Mouse (Mus musculus): ENCODE results near the gene Cib3.
A peak's percentile ranks its signal among the peaks of the same experiment; 100 is the strongest.

Gene Cib3

DNA sequence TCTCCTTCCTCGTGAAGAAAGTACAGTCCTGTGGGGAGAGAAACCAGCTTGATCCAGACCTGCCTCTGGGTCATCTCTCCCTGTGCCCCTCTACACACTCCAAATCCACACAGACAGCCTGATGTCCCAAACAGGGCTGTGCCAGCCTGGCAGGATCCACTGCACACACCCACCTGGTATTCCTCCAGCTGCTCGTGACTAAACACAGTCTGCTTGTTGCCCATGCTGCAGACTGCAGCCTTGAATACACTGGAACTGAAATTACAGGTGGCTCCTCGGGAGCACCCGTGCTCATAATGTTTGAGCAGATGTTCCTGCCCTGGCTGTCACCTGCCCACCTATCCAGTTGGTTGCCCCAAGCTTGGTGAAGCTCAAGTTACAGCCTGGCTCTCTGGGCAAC is at the start of gene Cib3:
Gene Cib3 (minus strand): TSS at position 87 of the 400 bp plus-strand sequence.
- no peak for DNase-seq

DNA sequence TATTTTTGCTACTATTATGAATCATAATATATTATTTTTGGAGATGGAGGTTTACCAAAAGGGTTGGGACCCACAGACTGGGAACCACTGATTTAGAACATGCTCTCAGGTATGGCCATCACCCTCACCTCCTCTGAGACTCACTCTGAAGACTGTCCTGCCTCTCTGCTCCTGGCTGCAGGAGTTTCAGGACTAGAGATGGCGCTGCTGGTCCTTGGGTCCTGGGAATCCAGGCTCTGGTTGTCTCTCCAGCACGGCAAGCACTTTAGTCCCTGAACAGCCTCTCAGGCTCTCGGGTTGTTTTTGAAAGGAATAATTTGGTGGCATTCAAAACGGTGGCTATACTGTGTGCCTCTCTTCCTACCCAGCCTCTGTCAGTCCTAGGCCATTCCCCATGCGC is 49.2 kb upstream of the Cib3 start:
- DNase-seq: no peak

DNA sequence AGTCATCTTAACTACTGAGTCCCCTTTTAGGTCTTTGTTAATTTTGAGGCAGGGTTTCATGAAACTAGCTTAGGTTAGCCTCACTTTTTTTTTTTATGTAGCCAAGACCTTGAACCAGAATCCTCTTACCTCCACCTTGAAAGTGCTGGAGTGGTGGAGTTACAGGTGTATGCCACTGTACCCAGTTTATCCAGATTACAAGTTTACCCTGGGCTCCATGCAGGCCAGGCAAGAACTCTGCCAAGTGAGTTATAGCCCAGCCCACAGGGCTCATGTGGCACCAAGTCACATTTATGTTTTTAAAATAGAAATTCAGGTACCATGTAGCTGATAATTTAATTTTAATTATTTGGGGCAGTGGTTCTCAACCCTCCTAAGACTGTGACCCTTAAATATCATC is 48.8 kb upstream of the Cib3 start:
- no peak for DNase-seq

DNA sequence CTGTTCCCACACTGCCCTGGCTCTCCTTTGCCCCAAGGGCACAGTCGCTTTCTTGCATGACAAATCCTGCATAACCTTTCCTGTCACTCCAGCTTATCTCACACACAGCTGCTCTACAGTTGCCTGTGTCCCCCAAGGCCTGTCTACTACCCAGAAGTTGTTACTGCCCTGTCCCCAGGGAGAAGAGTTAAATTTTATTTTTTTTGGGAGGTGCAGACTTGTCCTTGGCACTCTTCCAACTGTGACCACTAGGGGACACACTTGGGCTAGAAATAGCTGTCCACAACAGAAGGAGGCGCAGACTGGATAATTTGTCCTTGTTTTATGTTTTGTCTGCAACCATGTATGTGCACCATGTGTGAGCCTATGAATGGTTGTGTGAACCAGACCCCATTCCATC is 48.4 kb upstream of the Cib3 start:
- DNase-seq: no peak

DNA sequence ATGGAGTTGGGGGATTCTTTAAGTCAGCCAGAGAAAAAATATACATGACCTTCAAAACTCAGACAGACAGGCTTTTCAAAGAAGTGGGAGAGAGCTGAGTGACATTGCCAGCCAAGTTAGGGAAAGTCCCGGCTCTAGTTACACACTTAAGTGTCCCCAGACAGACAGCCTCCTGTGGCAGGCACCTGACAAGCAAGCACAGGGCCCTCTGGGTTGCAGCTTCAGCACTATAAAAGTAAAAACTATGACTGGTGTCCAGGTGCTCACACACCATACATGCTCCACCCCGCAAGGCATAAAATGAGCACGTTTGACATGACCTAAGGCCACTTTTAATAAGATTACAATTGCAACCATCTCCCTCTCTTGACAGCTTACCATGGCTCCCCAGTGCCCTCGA is 47.9 kb upstream of the Cib3 start:
- no peak for DNase-seq

DNA sequence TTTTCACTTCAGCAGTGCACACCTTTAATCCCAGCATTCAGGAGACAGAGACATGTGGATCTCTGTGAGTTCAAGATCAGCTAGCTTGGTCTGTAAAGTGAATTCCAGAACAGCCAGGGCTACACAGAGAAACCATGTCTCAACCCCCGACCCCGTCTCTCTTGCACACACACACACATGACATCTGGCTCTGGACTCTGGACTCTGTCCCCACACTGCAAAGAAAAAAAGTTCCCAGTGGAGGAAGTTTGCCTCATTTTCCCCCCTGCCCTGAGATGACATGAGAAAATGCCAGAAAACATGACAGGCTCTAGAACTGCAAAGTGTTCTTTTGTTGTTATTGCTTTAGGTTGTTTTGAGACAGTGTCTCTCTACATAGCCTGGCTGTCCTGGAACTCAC is 47.2 kb upstream of the Cib3 start:
- DNase-seq: no peak

DNA sequence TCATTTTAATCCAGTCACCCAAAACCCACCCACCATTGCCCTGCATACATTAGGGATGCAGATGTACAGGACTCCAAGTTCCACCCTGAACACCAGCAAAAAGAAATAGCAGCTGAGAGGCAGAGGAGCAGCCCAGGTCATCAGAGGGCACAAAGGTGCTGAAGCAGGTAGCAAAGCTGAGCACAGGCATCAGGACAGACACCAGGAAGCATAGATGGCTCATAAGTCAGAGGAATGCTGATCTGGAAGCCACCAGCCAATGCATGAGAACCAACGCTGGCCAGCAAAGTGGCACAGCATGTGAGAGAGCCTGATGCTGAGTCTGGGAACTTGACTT is 45.2 kb upstream of the Cib3 start:
- DNase-seq: no peak

DNA sequence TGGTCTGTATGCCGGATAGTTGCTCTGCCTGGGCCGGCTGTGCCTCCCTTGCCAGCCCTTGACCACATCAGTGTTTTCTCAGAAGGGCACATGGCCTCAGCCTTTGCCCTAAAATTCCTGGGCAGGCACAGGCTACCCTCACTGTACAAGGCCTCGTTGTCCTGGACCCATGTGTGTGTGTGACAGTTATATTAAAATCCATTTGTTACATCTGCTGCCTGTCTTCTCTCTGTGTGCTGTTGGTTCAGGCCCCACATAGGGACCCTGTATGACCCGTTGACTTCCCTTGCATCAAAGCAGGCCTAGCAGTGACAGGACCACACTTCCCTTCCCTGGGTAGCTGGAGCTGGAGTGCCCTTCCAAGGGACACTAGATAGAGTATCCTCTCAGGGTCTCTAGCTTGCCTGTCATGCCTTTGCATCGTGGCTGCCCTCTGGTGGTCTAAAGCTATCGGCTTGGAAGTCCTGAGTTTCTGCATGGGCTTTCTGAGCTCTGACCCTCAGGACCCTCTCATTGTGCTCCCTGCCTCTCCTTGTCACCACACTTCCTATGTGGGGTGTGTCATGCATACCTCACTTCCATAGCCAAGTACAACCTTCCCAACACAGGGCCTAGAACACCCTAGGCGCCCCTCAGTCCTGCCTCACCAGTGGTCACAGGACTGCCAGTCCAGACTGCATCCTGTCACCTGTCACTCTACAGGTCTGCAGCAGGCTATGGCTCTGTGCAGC is 44.7 kb upstream of the Cib3 start:
- no peak for DNase-seq

DNA sequence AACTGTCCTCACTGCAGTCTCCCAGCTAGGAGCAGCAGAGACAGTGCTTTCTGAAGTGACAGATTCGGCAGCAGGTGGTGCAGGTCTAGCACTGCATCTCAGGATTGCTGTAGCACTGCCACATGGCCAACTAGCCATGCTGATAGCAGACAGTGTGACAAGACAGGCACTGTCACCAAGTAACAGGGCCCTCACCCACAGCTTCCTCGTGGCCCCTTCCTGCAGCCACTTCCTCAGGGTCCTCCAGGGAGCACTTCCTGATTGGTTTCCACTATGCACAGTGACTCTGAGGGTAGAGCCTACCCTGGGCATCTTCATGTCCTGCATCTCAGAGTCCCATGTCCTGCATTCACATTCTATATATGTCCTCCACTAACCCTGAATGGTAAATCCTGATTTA is 32.0 kb upstream of the Cib3 start:
- DNase-seq: no peak

DNA sequence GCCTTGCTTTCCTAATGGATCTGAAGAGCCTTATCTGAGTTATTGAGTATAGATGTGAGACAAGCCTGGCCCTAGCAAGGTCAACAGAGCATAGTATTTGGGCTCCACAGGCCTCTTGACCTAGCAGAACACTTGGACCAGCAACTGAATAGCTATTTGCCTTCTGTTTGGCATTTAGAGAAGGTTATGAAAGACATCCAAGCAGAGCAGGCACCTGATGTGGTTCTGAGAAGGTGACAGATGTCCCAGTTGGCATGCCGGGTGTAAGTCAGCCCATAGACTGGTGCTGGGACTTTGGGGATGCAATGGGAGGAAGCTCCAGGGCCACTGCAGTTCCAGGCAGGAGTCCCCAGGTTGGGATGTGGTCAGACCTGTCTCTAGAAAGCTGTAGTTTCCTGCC is 29.6 kb upstream of the Cib3 start:
- no peak for DNase-seq

DNA sequence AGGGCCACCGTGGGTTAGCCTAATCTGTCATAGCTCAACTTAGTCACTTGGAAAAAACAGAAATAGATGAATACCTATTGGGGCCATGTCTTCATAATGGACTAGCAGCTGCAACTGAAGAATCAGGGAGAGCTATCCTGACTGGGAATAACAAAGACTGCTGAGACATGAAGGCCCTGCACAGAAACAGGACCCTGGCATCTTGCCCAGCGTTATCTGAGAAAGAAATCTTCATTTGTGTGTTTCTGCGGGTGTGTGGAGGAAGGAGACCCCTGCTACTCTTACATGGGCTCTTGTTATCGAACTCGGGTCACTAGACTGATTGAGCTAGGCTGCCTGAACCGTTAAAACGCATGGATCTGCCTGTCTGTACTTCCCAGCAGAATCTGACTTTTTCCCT is 28.3 kb upstream of the Cib3 start:
- peak; percentile 45 for DNase-seq

DNA sequence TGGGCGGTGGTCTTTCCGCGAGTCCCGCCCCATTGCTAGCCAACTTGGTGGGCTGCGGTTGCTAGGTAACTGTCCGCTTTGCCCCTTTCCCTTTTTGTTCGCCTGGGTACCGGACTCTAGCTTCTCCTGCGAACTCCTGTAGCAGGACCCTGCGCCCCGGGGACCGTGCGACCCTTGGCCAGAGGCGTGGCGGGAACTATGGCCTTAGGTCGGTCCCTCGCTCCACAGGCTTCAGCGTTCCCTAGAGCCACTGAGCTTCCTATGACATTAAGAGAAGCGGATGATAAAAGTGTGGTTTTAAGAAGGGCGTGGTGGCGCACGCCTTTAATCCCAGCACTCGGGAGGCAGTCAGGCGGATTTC is 27.7 kb upstream of the Cib3 start:
- no peak for DNase-seq

DNA sequence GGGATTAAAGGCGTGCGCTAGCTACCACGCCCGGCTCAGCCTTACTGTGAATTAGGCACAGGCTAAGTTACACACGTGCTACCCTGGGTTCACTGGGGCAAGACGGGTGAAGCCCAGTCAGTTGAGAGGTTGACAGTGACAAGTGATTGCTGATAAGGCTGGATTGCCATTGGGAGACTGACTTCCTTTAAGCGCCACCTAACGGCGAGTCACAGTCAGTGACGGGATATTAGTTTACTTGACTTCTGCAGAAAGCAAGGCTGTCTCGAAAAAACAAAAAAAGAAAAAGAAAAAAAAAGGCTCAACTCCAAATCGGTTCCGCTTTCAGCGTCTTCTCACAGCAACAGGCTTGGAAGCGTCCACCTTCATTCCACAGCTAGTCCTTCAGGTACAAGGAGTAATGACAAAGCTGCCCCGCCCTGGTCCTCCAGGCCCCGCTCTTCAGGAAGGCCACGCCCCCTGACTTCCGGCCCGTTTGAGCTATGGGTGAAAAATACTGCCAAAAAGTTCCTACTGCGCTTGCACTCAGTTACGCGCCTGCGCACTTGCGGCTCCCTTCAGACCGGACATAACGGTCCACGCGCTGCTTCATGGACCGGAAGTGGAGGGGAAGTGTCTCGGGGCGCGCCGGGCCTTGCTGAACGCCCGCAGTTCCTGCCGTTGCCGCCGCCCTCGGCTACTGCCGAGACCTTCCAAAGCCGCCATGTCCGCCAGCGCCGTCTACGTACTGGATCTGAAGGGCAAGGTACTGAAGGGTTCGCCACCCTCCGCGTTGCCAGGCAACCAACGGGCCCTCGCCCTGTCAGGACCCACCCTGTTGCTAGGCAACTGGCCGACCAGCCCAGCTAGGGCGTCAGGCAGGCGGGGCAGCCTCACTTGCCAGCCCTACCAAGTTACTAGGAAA is 27.1 kb upstream of the Cib3 start, which contains the start of gene Ap1m1:
Gene Ap1m1 (plus strand): TSS at position 520 of the 904 bp plus-strand sequence.
- DNase-seq: peak; percentile 99

DNA sequence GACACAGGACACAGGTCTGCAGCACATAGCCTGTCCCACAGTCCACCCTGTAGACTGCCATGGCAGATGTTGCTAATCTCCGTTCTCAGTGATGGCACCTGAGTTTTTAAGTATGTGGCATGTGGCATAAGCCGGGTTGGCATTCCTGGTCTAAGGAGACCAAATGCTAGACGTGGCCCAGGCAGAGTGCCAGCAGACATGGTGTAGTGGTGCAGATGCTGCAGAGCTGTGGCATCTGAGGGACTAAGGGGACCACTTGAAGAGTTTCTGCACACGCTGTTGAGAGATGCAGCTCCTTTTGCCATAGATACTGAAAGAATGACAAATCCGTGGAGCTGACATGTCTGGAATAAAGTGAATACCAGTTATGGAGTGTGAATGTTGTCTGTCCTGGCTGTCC is 10.0 kb upstream of the Cib3 start:
- DNase-seq: no peak

DNA sequence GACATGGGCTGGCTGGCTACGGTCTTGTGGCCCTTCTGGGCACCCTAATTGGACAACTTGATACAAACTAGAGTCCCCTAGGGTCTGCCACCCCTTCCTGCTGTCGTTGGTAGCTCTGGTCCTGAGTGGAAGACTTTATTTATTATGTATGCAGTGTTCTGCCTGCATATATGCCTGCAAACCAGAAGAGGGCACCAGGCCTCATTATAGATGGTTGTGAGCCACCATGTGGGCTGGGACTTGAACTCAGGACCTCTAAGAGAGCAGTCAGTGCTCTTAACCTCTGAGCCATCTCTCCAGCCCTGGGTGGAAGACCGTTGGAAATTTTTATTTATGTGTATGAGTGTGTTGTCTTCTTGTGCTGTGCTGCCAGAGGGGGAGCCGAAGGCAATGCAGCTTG is 8.1 kb upstream of the Cib3 start:
- DNase-seq: no peak

DNA sequence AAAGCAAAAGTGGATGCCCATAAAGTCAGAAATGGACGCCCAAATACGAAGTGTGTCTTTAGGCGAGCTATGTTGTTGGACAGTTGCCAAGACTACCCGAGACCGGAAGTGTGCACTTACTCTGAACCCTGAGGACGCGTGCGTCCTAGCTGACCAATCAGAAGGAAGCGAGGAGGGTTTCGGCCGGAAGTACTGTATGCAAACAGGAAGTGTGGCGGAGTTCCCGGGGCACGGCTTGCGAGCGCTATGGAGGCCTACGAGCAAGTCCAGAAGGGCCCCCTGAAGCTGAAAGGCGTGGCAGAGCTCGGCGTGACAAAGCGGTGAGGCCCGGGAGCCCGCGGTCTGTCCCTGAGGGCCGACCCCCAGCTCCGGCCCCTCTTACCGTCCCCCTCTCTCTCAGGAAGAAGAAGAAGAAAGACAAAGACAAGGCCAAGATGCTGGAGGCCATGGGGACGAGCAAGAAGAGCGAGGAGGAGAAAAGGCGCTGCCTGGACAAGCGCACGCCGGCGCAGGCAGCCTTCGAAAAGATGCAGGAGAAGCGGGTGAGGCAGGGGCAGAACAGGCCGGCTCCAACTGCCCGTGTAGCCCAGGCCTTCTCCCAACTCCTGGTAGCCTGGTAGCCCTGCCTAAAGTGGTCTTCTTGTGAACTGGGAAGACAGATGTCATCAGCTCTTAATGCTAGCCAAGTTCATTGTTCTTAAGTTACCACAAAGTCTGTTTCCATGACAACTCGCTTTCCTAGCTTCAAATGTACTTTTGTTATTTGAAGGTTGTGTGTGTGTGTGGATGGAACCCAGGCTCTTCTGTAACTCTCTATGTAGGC is 7.1 kb upstream of the Cib3 start, which contains the start of gene Fam32a:
Gene Fam32a (plus strand): TSS at position 190 of the 823 bp plus-strand sequence.
- peak; percentile 90 for DNase-seq

DNA sequence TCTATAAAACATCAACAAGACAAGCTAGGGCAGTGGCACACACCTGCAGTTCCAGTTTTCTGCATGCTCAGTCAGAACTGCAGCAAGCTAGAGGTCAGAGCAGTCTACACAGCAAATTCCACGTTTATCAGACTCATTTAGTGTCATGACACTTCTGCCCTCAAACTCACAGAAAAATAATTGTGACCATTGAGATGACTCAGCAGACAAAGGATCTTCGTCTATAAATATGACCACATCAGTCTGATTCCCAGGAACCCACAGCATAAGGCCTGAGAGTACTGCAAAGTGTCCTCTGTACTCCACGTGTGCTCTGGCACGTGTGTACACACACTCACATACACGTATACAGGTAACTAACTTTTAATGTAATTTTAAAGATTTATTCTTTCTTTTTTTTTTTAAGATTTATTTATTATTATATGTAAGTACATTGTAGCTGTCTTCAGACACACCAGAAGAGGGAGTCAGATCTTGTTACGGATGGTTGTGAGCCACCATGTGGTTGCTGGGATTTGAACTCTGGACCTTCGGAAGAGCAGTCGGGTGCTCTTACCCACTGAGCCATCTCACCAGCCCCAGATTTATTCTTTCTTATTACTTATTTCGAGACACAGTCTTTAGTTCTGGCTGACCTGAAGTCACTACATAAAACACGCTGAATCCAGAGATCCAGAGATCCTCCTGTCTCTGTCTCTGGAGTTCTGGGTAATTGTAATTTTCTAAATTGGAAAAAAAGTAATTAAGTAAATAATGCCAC is 6.3 kb upstream of the Cib3 start:
- no peak for DNase-seq

DNA sequence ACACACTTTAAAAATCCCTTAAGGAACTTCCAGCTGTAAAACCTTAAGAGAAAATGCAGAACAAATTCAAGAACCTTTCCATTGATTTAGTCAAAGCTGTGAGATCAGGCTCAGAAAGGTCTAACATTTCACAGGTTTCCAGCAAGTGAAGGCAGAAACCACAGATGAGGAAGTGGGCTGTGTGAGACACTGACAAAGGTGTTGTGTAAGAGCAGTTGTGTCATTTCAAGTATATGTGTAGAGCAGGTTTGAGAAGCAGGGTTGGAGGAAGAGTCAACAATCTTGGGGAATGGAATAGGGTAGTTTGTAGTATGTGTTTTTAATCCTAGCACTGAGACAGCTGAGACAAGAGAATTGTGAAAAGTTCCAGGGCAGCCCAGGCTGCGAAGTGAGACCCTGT is 3.2 kb upstream of the Cib3 start:
- no peak for DNase-seq

DNA sequence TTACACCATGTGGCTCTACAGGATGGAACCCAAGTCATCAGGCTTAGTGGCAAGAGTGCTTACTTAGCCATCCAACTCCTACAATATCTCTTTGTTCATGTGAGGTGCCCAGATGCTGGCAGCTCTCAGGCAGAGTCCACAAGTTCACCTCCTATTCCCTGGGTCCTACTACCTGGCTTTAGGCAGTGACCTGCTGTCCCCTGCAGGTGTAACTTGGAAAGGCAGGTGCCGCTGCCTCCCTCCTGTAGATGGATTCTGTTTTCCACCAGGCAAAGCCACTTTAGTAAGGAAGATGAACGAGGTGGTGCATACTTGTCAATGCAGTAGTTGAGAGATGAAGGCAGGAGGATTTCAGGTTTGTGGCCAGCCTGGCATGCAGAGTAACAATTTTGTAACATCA is 2.4 kb upstream of the Cib3 start:
- DNase-seq: no peak

DNA sequence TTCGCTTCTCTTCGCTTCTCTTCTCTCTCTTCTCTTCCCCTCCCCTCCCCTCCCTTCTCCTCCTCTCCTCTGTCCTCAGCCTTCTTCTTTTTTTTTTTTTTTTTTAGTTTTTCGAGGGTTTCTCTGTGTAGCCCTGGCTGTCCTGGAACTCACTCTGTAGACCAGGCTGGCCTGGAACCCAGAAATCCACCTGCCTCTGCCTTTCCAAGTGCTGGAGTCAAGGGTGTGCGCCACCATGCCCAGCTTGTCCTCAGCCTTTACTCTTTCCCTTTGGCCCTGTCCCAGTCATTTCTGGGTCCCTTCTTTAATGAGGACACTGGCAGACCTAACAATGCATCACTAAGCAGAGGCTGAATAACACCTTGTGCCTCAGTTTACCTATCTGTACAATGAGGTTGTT is 899 bp upstream of the Cib3 start, which contains the start of gene Gm11034:
Gene Gm11034 (minus strand): TSS at position 101 of the 400 bp plus-strand sequence.
- DNase-seq: no peak

DNA sequence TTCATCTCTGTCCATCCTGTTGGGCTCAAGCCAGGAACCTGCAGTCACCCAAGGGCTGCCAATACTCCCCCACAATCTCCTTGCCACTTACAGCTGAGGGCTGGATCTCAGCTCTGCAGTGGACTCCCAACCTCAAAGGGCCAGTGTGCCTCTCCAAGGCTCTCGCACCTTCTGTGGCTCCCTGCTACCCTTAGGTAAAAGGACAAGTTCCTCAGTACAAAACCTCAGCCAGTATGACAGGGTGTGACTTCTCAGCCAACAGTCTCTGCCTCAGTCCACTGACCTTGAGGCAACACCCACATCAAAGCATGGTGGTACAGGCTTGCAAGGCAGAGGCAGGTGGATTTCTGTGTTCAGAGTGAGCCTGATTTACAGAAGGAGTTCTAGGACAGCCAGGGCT is 791 bp downstream of the Cib3 start:
- no peak for DNase-seq

DNA sequence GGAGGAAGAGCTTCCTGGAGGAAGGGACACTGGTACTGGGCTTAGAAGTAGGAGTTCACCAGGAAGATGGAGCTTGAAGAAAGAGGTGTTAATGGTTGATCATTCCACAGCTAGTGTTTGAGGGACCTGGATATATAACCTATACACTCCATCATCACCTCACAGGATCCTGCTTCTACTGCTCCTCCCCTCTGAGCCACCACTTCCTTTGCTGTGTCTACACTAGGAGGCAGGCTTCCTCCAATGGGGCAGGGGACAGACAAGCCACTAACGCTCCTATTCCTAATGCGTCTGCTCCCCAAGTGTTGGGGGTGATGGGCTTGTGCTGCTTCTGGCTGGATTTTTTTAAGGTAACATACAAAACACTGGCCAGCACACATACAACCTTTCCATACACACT is 1.9 kb downstream of the Cib3 start:
- DNase-seq: no peak

DNA sequence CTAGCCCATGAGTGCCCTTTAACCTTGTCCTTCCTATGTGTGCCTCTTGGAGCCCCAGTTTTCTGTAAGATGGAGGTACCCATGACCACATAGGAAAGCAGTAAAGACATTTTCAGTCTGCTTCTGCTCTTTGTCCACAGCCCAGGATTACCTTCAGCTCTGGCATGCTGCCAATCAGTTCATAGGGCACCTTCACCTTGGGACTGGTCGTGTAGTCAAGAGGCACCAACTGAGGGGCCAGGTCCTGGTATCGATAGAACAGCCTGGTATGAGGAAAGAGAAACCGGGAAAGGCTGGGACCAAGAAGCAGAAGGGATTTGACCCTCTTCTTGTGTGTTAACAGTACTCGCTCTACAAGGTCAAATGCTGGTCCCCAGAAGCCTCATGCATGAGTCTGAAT is 2.4 kb downstream of the Cib3 start:
- no peak for DNase-seq

Measured in cerebellum, adult 11-12 months (tissue).